Mouse (Mus musculus) megakaryocyte, embryonic 14.5 days (primary cell): ENCODE measurements around the gene Pla2g7. TPM values are rescaled to one million over a fixed set of nuclear protein-coding genes. Genes with fewer than 3 reads are reported as not detected.

Experiments used
- H3K27me3 ChIP-seq: replicated peaks from 2 replicates; pipeline ENCODE3; 2012; ENCODE audit warnings: inconsistent platforms
- H3K36me3 ChIP-seq: replicated peaks from 2 replicates; pipeline ENCODE3; 2012; ENCODE audit warnings: low read length, inconsistent platforms, mixed read lengths
- H3K4me1 ChIP-seq: 2 replicates; pipeline ENCODE4 v1.6.1; 2012; ENCODE audit warnings: inconsistent platforms
- H3K4me3 ChIP-seq: replicated peaks from 2 replicates; pipeline ENCODE3; 2012; ENCODE audit warnings: moderate library complexity, mild to moderate bottlenecking, inconsistent platforms
- H3K9me3 ChIP-seq: 2 replicates; pipeline ENCODE4 v1.6.1; 2012; ENCODE audit warnings: inconsistent platforms
- FLI1 ChIP-seq: IDR thresholded peaks from 2 replicates; pipeline ENCODE4 v1.6.1; 2012; ENCODE audit warnings: low read length, inconsistent platforms, mixed read lengths
- GATA1 ChIP-seq: IDR thresholded peaks from 3 replicates; pipeline ENCODE4 v1.6.1; 2012; ENCODE audit warnings: mixed read lengths, low read length, inconsistent platforms, borderline replicate concordance
- polyA plus RNA-seq: library from polyadenylated mRNA; stranded (reverse); fragments of >175 nt; gene quantifications from 2 replicates; pipeline ENCODE4 v1.2.3, GENCODE M21; 2012; ENCODE audit warnings: low replicate concordance; ENCODE audit not compliant: insufficient read depth

Gene Pla2g7
- polyA plus RNA-seq, 1 experiment = 6.2 TPM

GRCm38 (mm10) chr17:43643191-43643590 is 75.3 kb downstream of the Pla2g7 start:
- H3K36me3 ChIP-seq = no peaks in the 10 kb centered on the region
- peaks cover 3% of the 10 kb centered on the region; the same call in 1 of the 2 replicates for H3K4me1 ChIP-seq
- H3K27me3 ChIP-seq = no peaks in the 10 kb centered on the region
- TF ChIP-seq GATA1 (no peak), FLI1 (no peak)
- peaks cover 11% of the 10 kb centered on the region for H3K9me3 ChIP-seq
- H3K4me3 ChIP-seq = no peak overlapping the region

GRCm38 (mm10) chr17:43644375-43644774 is 76.5 kb downstream of the Pla2g7 start:
- TF ChIP-seq FLI1 (no peak), GATA1 (no peak)

GRCm38 (mm10) chr17:43645136-43645535 is 77.2 kb downstream of the Pla2g7 start:
- no peaks in the 10 kb centered on the region for H3K36me3 ChIP-seq
- peaks cover 3% of the 10 kb centered on the region; the same call in 1 of the 2 replicates for H3K4me1 ChIP-seq
- TF ChIP-seq FLI1 = no peak
- TF ChIP-seq GATA1 = no peak
- H3K4me3 ChIP-seq = peak overlapping the region; percentile 2
- H3K27me3 ChIP-seq = no peaks in the 10 kb centered on the region
- peaks cover 7% of the 10 kb centered on the region; the same call in 1 of the 2 replicates for H3K9me3 ChIP-seq

More at GRCm38 (mm10) chr17:43644375-43644774, 76.5 kb downstream of the Pla2g7 start:
- Histone ChIP-seq H3K36me3 (no peaks in the 10 kb centered on the region), H3K27me3 (no peaks in the 10 kb centered on the region), H3K4me3 (peak overlapping the region; percentile 4), H3K9me3 (peaks cover 7% of the 10 kb centered on the region; the same call in 1 of the 2 replicates), H3K4me1 (peaks cover 3% of the 10 kb centered on the region; the same call in 1 of the 2 replicates)

GRCm38 (mm10) chr17:43646925-43647324 is 79.0 kb downstream of the Pla2g7 start:
- Histone ChIP-seq H3K9me3 (peaks cover 4% of the 10 kb centered on the region; the same call in 1 of the 2 replicates), H3K36me3 (no peaks in the 10 kb centered on the region), H3K4me3 (no peak overlapping the region), H3K27me3 (no peaks in the 10 kb centered on the region), H3K4me1 (peaks cover 3% of the 10 kb centered on the region; the same call in 1 of the 2 replicates)
- TF ChIP-seq GATA1 (no peak), FLI1 (no peak)

GRCm38 (mm10) chr17:43649641-43650436 is 81.9 kb downstream of the Pla2g7 start:
- no peaks in the 10 kb centered on the region for H3K36me3 ChIP-seq
- TF ChIP-seq FLI1 (no peak), GATA1 (no peak)
- H3K27me3 ChIP-seq = no peaks in the 10 kb centered on the region
- no peaks in the 10 kb centered on the region; the same call in 1 of the 2 replicates for H3K4me1 ChIP-seq
- no peak overlapping the region for H3K4me3 ChIP-seq
- H3K9me3 ChIP-seq = peaks cover 4% of the 10 kb centered on the region; the same call in 1 of the 2 replicates

- H3K27me3 ChIP-seq = no peaks in the 10 kb centered on the region
- no peaks in the 10 kb centered on the region for H3K9me3 ChIP-seq
- H3K36me3 ChIP-seq = no peaks in the 10 kb centered on the region
- no peak for TF ChIP-seq FLI1
- no peak for TF ChIP-seq GATA1
- H3K4me3 ChIP-seq = no peak overlapping the region
- no peaks in the 10 kb centered on the region; the same call in 1 of the 2 replicates for H3K4me1 ChIP-seq
Observed at GRCm38 (mm10) chr17:43651314-43652046, 83.6 kb downstream of the Pla2g7 start.

Other genes starting within 250 kb of the Pla2g7 start
- not detected in 2 replicates for gene Adgrf5, start 207.6 kb upstream of the Pla2g7 start, polyA plus RNA-seq
- gene Mep1a, start 65.3 kb upstream of the Pla2g7 start, polyA plus RNA-seq = not detected in 2 replicates
- gene Ankrd66, start 24.5 kb upstream of the Pla2g7 start, polyA plus RNA-seq = not detected in 2 replicates
- gene Tdrd6, start 62.2 kb downstream of the Pla2g7 start, polyA plus RNA-seq = not detected in 2 replicates
- gene Slc25a27, start 99.1 kb downstream of the Pla2g7 start, polyA plus RNA-seq = not detected in 2 replicates
- gene Cyp39a1, start 99.3 kb downstream of the Pla2g7 start, polyA plus RNA-seq = not detected in 2 replicates
- 0.10 TPM in 1 of 2 replicates, not detected in the other for gene Rcan2, start 233.3 kb downstream of the Pla2g7 start, polyA plus RNA-seq